Mouse (Mus musculus): Measurements from ENCODE around the gene Aff2.

Aff2 gene

GRCm38 (mm10) chrX:69744962-69745597 lies 385.0 kb downstream of the Aff2 start:
- DNase-seq (ENCODE audit: low read depth): no peak

DNA sequence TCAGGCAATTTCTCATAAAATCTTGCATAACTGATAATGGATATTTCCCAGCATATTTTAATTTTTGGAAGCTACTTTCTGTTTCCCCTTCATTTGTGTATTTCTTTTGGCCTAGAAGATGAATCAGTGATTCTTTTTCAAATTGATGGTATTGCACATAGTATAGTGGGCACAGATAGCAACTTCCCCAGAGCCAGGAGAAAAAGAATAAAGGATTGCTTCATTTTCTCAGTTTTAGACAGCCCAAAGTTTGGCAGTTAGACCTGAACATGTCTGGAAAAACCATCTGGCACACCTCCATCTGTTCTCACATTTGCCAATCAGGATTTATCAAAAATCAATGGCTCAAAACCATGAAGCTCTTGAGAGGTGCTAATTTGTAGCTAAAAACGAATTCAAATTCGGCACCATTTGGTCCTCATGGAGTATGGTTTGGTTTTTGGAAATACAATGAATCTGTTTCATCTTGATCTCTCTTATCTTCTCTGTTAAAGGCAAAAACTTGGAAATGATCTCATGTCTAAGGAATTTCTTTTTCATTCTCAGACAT lies 441.9 kb downstream of the Aff2 start:
- DNase-seq (ENCODE audit: low read depth): no peak

DNA sequence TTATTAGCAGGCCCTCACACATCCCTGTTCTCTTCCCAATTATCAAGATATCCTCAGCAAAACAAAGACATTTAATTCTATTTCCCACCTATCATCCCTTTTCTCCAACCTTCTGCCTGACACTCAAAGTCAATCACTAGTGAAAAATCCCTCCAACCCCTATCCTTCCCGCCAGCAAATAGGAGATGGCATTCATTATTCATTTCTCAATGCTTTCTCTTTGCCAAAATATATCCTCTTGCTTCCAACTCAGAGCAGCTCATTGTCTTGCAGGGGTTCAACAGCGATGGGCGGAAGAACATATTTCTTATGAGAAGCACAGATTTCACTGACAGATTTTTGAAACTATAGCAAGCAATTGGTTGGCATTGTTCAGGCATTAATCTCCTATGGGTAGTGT lies 442.4 kb downstream of the Aff2 start:
- DNase-seq (ENCODE audit: low read depth): no peak

DNA sequence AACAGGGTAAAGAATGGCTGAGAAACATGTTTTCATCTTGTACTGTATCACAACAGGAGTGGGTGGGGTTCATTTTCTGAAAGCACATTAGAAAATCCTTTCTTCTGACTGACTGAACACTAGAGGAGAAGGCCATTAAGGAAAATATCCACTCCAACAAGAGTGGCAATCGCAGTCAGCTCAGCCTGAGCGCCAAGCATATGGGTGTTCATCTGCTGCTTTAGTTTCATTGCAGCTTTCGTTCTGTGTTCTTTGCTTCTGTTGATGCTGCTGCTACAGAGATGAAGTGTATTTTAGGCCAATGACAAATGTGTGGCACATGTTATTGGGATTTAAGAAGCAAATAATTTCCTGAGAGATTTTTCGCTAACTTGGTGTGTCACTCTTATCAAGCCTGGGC lies 451.7 kb downstream of the Aff2 start:
- no peak for DNase-seq (ENCODE audit: low read depth)

DNA sequence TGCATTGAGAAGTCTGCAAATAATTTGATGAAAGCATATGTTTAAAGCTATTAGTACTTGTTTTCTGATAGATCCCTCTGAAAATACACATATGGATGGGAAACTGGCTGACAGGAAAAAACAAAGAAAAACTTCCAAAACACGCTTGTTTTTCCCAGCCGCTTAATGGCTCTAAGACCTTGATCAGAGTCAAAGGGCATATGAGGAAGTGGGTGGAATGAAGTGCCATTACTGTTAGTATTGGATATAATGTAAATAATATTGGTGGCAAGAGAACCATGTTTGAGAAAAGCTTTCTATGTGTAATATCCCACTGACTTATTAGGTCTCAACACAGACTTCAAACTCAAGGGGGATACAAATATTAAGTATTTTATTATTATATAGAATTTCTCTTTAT lies 455.0 kb downstream of the Aff2 start:
- DNase-seq (ENCODE audit: low read depth): no peak

- no peak for DNase-seq (ENCODE audit: low read depth)
Measured at GRCm38 (mm10) chrX:69817679-69818078, 457.6 kb downstream of the Aff2 start.

DNA sequence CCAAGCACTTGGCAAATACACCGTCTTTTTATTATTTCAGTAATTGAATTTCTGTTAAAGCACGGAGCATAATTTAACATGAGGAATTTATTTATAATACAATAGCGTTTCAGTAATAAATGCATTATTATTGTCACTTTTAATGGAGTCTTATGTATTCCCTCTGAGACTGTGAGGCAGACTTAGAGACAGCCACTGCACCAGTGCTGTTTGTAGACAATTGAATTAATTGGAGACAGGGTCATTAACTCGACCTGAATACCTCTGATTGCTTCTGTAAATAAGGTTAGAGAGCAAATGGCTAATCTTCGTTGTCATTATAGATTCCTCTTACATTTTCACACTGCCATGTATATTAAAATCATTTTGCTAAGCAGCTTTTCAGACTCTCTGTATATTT lies 458.1 kb downstream of the Aff2 start:
- no peak for DNase-seq (ENCODE audit: low read depth)

DNA sequence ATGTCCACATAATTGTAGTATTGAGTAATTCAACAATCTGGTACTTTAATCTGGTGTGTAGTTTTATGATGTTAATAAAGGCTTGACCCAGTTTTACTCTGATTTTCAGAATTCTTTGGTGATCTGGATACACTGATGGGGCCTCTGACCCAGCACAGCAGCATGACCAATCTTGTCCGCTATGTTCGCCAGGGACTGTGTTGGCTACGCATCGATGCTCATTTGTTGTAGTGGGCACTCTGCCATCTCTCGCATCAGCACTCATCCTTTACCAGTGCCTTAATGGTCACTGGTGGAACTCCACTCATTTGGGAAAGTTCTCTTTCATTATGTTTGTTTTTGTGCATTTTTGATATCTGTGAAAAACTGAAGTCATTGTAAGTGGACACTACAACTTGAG lies 507.5 kb downstream of the Aff2 start:
- no peak for DNase-seq (ENCODE audit: low read depth)

DNA sequence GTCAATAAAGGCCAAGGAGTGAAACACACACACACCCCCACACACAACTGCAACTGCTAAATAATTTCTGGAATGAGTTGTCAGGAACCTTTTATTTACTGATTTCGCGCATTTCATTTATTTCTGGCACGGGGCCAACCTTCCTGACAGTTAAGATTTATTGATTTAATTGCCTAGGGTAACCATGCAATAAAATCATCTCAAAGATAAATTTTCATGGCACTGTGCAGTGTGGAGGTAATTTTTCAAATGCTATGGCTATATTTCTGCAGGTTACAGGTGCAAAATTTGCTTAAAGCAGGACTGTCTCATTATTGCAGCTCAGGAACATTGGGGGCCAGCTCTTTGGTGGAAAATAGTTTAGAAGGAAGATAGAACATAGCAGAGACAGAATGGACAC lies 531.6 kb downstream of the Aff2 start:
- no peak for DNase-seq (ENCODE audit: low read depth)

Data from induced T-regulatory cell, adult 2 months (primary cell).